Mouse (Mus musculus) MEL-GATA-1-ER (cell line): ENCODE results near the gene Dnm2.
A peak's percentile ranks its signal among the peaks of the same experiment; 100 is the strongest.

Experiments
- DNase-seq: peaks from one replicate; pipeline ENCODE4 v3.0.0-alpha.2; 2012; ENCODE audit warnings: low read depth; ENCODE audit errors: extremely low read depth

The Dnm2 gene

DNA sequence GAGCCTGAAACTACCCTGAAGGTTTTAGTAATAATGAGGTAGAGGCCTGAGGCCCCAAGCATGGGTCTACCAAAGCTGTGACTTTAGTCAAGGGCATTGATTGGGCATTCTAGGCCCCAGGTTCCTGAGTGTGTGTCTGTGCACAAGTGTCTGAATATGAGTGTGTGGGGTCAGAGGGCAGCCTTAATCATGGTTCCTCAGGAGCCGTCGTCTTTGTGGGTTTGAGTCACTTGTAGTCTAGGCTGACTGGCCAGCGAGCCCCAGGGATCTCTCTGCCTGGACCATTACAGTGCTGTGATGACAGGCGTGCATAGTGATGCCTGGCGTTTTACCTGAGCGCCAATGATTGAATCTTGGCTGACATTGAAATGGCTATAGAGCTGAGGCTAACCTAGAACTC, 3.5 kb downstream of the Dnm2 start:
- no peak for DNase-seq

GRCm38 (mm10) chr9:21430724-21431123, 6.0 kb downstream of the Dnm2 start:
- no peak for DNase-seq

DNA sequence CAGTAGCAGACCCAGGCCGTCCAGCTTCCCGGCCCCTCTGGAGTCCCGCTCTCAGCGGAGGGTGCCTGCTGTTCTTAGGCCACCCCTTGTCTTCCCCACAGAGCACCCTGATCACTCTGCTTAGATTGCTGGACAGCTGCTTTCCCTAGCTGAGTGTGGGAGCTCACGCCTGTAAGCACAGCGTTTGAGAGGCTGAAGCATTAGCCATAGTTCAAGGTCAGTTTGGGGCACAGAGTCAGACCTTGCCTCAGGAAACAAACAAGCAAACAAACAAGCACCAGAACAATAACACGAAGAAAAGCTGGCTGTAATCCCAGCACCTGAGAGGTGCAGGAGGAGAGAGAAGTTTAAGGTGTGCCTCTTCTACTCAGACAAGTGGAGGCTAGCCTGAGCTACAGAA, 7.4 kb downstream of the Dnm2 start:
- DNase-seq = no peak

GRCm38 (mm10) chr9:21433766-21434165, 9.1 kb downstream of the Dnm2 start:
- DNase-seq = no peak

GRCm38 (mm10) chr9:21434410-21434809, 9.7 kb downstream of the Dnm2 start:
- DNase-seq = no peak

DNA sequence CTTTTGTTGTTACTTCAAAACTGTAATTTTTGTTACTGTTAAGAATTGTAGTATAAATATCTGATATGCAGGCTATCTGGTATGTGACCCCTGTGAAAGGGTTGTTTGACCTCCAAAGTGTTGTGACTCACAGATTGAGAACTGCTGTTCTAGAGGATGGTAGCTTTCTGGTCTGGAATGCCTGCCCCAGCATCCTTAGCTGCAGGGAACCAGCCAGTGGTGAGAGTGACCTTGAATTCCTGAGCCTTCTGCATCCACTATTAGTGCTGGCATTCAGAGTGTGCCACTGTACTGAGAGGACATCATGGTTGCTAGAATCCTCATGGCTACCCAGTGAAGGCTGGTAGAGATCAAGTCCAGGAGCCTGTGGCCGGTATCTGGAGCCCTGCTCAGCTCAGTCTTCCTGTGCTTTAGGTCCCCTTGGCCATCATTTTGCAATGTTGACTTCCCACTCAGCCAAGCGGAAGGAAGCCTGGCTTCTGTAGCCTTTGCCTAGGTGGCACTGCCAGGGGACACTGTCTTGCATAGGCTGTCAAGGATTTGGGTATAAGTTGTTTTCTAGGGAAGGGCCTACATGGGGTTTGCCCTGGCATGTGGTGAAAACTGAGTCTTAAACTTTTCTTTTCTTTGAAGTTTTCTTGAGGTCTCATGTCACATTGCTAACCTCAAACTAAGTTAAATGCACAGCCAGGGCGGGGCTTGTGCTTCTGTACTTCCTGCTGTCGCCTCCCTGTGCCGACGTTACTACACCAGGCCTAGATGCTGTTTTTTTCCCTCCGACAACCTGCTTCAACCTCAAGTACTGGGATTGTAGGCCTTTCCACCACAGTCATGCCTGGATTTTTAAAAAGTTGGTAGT, 11.3 kb downstream of the Dnm2 start:
- DNase-seq = no peak

- no peak for DNase-seq
Observed at GRCm38 (mm10) chr9:21437577-21437976, 12.9 kb downstream of the Dnm2 start.

DNA sequence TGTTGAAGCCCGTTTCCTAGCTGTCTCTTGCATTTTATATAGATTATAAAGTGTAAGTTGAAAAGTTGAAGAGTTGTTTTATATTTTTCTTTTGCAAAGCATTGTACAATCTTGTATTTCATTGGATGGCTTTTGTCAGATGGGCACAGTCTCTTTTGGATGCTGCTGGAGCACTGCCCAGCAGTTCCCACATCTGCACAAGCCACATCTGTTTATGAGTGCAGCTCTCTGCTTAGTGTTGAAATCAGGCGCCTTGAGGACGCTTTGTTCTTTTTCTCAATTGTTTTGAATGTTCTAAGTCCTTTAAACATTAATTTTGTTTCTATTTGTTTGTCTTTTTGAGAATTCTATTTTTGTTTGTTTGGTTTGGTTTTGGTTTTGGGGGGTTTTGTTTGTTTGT, 13.5 kb downstream of the Dnm2 start:
- DNase-seq = no peak

- DNase-seq = peak; percentile 23
Observed at GRCm38 (mm10) chr9:21439456-21439855, 14.7 kb downstream of the Dnm2 start.

GRCm38 (mm10) chr9:21439914-21440313, 15.2 kb downstream of the Dnm2 start:
- no peak for DNase-seq

- DNase-seq = no peak
Observed at GRCm38 (mm10) chr9:21440387-21440786, 15.7 kb downstream of the Dnm2 start.

DNA sequence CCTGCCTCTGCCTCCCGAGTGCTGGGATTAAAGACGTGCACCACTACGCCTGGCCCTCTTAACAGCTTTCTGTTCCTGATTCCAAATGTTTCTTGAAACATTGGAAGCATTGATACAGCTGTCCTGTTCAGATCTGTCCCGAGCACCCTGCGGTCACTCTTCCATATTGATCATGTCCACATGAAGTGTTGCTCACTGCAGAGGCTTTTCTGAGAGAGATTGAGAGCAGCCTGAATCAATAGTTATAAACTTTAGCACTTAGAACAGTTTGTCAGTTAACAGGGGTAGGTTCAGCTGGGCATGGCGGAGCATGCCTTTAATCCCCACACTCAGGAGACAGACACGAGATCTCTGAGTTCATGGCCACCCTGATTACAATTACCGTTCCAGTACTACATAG, 19.1 kb downstream of the Dnm2 start:
- no peak for DNase-seq

- no peak for DNase-seq
Observed at GRCm38 (mm10) chr9:21444574-21444973, 19.9 kb downstream of the Dnm2 start.

DNA sequence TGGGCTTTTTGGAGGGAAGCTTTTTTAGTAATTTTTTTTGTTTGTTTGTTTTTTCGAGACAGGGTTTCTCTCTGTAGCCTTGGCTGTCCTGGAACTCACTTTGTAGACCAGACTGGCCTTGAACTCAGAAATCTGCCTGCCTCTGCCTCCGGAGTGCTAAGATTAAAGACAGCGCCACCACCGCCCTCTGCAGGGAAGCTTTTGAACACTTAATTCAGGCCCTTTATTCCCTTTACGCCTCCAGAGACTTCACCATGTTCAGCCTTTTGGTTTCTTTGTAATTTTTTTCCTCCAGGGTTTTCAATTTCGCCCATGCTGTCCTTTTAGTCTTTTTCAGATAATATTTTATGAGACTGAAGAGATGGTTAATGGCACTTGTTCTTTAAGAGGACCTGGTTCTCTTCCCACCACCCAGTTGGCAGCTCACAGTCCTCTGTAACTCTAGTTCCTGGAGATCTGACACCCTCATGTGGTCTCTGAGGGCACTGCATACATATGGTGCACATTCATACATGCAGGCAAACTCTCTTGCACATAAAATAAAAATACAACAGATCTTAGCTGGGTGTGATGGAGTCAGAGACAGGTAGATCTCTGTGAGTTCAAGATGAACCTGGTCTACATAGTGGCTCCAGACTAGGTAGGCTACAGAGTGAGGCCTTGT, 20.5 kb downstream of the Dnm2 start:
- no peak for DNase-seq

- no peak for DNase-seq
Observed at GRCm38 (mm10) chr9:21447778-21448177, 23.1 kb downstream of the Dnm2 start.

DNA sequence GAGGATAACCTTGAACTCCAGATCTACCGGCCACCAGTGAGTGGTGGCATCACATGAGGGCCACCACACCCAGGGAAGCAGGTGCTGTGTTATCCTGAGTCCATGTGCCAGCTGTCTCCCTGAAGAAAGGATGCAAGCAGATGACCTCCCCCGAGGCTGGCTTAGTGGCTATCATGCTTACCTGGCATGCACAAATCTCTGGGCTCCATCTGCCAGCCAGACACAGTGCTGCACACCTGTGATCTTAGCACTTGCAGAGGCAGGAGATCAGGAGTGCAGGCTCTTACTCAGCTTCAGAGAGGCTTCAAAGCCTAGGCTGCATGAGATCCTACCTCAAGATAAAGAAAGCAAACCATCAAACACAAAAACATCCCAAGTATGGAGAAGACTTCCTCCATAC, 25.0 kb downstream of the Dnm2 start:
- DNase-seq = no peak

GRCm38 (mm10) chr9:21450270-21450669, 25.6 kb downstream of the Dnm2 start:
- no peak for DNase-seq

GRCm38 (mm10) chr9:21451391-21451790, 26.7 kb downstream of the Dnm2 start:
- DNase-seq = no peak

GRCm38 (mm10) chr9:21451870-21452269, 27.2 kb downstream of the Dnm2 start:
- DNase-seq = peak; percentile 37

DNA sequence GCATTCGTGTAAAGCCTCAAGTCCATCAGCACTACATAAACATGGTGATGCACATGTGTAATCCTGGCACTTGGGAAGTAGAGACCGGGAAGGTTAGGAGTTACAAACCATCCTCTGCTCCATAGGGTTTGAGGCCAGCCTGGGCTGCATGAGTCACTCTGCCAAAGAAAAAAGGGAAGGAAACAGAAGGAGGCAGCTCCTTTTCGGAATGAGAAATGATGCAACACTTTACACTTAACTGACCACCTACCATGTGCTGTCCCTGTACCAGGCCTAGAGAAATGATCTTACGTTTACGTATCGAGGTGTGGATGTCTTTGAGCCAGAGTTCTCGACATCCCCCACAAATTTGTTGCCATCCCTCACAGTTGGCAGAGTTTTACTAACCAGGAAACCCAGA, 28.3 kb downstream of the Dnm2 start:
- peak; percentile 60 for DNase-seq

DNA sequence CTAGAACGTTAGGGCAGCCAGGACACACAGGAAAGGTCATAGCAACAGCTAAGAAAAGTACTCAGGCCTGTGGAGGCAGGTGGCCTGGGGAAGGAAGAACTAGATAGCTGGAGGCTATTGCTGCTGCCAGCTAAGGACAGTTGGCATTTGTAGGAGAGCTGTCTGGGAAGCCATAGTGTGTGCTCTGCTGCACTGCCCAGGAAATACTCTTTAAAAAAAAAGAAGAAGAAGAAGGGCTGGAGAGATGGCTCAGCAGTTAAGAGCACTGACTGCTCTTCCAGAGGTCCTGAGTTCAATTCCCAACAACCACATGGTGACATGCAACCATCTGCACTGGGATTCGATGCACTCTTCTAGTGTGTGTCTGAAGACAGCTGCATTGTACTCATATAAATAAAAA, 28.8 kb downstream of the Dnm2 start:
- DNase-seq = no peak

DNA sequence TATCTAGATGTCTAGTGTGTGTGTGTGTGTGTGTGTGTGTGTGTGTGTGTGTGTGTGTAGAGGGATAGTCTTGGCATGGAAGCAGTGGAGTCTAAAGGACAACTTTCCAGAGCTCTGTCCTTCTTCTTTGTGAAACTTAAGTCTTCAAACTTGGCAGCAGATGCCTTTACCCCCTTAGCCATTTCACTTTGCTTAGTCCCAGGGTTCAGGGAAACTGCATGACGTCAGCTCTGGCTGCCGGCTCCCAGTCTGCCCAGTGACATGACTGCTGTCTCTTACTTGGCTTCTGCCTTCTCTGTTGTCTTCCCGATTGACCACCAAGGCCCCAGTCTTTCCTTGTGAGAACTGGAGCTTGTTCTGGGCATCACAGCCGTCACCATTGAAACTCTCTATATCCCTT, 29.8 kb downstream of the Dnm2 start:
- no peak for DNase-seq
